Mouse (Mus musculus) G1E (cell line): ENCODE data around the gene Epha8. TPM values are rescaled to one million over a fixed set of nuclear protein-coding genes. Genes with fewer than 3 reads are reported as not detected.

ENCODE experiments used
- ATAC-seq: 2 replicates; pipeline ENCODE4 v1.8.0; 2016; ENCODE audit warnings: mild to moderate bottlenecking; ENCODE audit not compliant: insufficient number of reproducible peaks, poor library complexity, low FRiP score, severe bottlenecking; ENCODE audit errors: extremely low read depth
- DNase-seq: peaks from one replicate; pipeline ENCODE4 v3.0.0; 2012; ENCODE audit warnings: low spot score
- H3K27me3 ChIP-seq: 2 replicates; pipeline ENCODE4 v1.6.1; 2012; ENCODE audit warnings: mild to moderate bottlenecking, low read length, inconsistent platforms; ENCODE audit not compliant: insufficient read depth
- H3K36me3 ChIP-seq: replicated peaks from 2 replicates; pipeline ENCODE3; 2012; ENCODE audit warnings: mild to moderate bottlenecking, inconsistent platforms
- H3K4me1 ChIP-seq: 2 replicates; pipeline ENCODE4 v1.6.1; 2012; ENCODE audit warnings: low read depth, low read length, inconsistent platforms, mixed read lengths; ENCODE audit not compliant: insufficient read depth
- H3K4me3 ChIP-seq: 2 replicates; pipeline ENCODE4 v1.5.1; 2012; ENCODE audit warnings: low read depth, mild to moderate bottlenecking, inconsistent platforms, low read length, moderate library complexity, mixed read lengths
- H3K9me3 ChIP-seq: replicated peaks from 2 replicates; pipeline ENCODE4 v1.6.1; 2012; ENCODE audit warnings: inconsistent platforms
- CTCF ChIP-seq: IDR thresholded peaks from 2 replicates; pipeline ENCODE4 v1.5.1; 2012; ENCODE audit warnings: low read depth, low read length, inconsistent platforms, mixed read lengths
- GATA1 ChIP-seq: IDR thresholded peaks from 2 replicates; pipeline ENCODE4 v1.6.1; 2012; ENCODE audit warnings: borderline replicate concordance, low read length, inconsistent platforms, mixed read lengths
- GATA2 ChIP-seq: IDR thresholded peaks from 2 replicates; pipeline ENCODE4 v1.6.1; 2012; ENCODE audit warnings: low read depth, low read length, inconsistent platforms, borderline replicate concordance
- POLR2AphosphoS5 ChIP-seq: IDR thresholded peaks from 2 replicates; pipeline ENCODE4 v1.6.1; 2012; ENCODE audit warnings: low read depth, low read length, inconsistent platforms; ENCODE audit not compliant: insufficient replicate concordance
- TAL1 ChIP-seq: conservative IDR thresholded peaks from 2 replicates; pipeline ENCODE4 v1.6.1; 2012; ENCODE audit warnings: low read depth, low read length, inconsistent platforms, mixed read lengths
- polyA plus RNA-seq: library from polyadenylated mRNA; stranded (reverse); fragments of >175 nt; gene quantifications from 2 replicates; pipeline ENCODE4 v1.2.3, GENCODE M21; 2012
- total RNA-seq, 2 experiments: library from RNA; stranded (forward) in 1 of 2; stranded (reverse) in 1 of 2; fragments of 200-1000 nt in 1 of 2; fragments of >200 nt in 1 of 2; fragmentation: Nextera tagmentation in 1 of 2; gene quantifications; 2 replicates each; pipeline ENCODE4 v1.2.3; 2014 to 2017

The Epha8 gene
- total and polyA plus RNA-seq, 3 experiments: 0.11 TPM; not detected in 2

DNA sequence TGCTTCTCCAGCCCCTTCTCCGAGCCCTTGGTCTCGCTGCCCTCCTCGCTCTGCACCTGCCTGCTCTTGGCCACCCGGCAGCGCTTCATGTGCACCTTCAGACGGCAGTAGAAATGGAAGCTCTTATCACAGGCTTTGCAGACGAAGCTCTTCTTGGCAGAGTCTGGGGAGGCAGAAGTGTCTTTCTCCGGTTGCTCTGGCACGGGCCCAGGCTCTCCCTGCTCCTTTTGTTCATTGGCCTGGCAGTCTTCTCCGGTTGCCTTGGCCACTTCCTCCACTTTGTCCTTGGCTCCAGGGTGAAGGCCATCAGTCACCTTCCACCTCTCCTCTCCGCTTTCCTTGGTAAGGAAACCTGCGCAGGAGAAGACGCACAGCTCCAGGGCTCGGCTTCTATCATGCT is 38.7 kb upstream of the Epha8 start:
- Histone ChIP-seq H3K27me3 (no peaks in the 10 kb centered on the region), H3K9me3 (no peaks in the 10 kb centered on the region), H3K4me3 (no peak overlapping the region), H3K36me3 (peaks cover 99% of the 10 kb centered on the region), H3K4me1 (no peaks in the 10 kb centered on the region; the same call in 1 of the 2 replicates)
- no peak for TF ChIP-seq TAL1
- no peak for TF ChIP-seq POLR2AphosphoS5
- TF ChIP-seq CTCF: no peak
- no peak for TF ChIP-seq GATA2
- TF ChIP-seq GATA1: no peak
- ATAC-seq (no peak), DNase-seq (no peak)

DNA sequence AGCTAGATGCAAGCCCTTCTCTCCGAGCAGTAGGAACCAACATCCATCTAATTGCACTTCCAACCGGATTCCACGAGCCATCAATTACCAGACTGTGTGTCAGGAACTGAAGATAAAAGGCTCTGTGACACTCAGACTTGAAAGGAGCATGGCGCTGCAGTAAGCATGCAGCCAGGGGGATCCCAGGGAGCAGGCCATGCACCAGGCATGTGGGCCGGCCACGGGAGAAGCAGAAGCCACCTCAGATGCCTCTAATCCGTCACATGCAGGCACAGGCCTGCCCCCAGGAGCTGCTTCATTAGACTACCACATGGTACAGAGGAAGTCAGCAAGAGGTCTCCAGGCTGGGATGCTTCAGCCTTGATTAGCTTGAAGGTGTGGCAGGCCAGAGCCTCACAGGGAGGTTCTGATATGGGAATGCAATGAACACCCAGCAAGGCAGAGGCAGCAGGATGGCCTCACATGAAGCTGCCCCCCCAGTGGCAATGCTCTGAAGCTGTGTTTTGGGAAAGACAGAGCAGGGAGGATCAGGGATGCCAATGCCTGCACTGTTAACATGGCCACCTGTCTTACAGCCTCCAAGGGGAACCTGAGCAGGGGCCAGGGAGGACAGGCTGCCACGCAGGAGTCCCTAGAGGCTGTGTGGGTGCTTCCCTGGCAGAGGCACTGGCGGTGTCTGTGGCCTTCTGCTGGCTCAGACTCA is 25.5 kb upstream of the Epha8 start:
- no peaks in the 10 kb centered on the region for H3K9me3 ChIP-seq
- TF ChIP-seq TAL1: no peak
- TF ChIP-seq POLR2AphosphoS5: no peak
- TF ChIP-seq GATA2: no peak
- TF ChIP-seq GATA1: no peak
- TF ChIP-seq CTCF: no peak
- H3K4me3 ChIP-seq: no peak overlapping the region
- H3K27me3 ChIP-seq: peaks cover 3% of the 10 kb centered on the region; the same call in 1 of the 2 replicates
- no peak for DNase-seq
- peaks cover 78% of the 10 kb centered on the region for H3K36me3 ChIP-seq
- peaks cover 2% of the 10 kb centered on the region; the same call in 1 of the 2 replicates for H3K4me1 ChIP-seq
- ATAC-seq: no peak

DNA sequence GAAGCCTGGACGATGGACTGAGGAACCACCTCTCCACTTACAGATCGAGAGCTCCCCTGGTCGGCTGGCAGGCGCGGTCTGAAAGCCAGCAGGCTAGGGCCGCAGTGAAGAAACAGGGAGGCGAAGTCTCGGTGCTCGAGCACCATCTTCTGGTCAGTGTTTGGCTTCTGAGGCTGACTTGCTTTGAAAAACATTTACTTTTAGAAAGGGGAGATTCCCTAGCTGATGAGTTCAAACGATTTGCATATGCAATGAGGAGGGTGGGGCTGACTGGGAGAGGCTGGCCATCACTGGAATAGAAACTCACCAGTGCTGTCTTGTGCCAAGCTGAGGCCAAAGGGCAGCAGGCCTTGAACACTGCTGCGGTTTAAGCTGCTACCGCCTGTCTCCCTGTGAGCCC is 24.7 kb upstream of the Epha8 start:
- Histone ChIP-seq H3K9me3 (no peaks in the 10 kb centered on the region), H3K4me1 (peaks cover 2% of the 10 kb centered on the region; the same call in 1 of the 2 replicates), H3K27me3 (peaks cover 7% of the 10 kb centered on the region; the same call in 1 of the 2 replicates), H3K36me3 (peaks cover 71% of the 10 kb centered on the region), H3K4me3 (no peak overlapping the region)
- DNase-seq: no peak
- TF ChIP-seq GATA1 (no peak), POLR2AphosphoS5 (no peak), CTCF (no peak), TAL1 (no peak), GATA2 (no peak)
- no peak for ATAC-seq

DNA sequence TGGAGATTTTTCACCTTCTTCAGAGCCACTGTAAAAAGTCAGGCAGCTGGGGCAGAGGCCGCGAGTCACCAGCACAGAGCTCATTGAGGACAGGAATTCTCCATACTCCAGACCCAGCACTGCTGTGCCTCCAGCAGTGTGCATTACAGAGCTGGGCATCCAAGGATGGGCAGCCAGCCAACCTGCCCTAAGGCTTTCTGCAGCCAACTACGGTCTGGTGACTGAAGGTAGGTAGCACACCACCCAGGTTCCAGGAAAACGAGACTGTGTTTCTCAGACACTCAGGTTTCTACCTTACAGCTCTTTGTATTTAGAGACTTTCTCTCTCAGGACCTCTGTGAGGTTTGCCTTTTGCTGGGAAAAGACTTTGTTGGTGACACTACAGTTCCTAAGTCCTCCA is 24.3 kb upstream of the Epha8 start:
- peaks cover 2% of the 10 kb centered on the region; the same call in 1 of the 2 replicates for H3K4me1 ChIP-seq
- ATAC-seq: no peak
- H3K9me3 ChIP-seq: no peaks in the 10 kb centered on the region
- H3K27me3 ChIP-seq: peaks cover 7% of the 10 kb centered on the region; the same call in 1 of the 2 replicates
- TF ChIP-seq TAL1 (no peak), GATA2 (no peak), GATA1 (no peak), POLR2AphosphoS5 (no peak), CTCF (no peak)
- DNase-seq: no peak
- peaks cover 66% of the 10 kb centered on the region for H3K36me3 ChIP-seq
- H3K4me3 ChIP-seq: no peak overlapping the region

DNA sequence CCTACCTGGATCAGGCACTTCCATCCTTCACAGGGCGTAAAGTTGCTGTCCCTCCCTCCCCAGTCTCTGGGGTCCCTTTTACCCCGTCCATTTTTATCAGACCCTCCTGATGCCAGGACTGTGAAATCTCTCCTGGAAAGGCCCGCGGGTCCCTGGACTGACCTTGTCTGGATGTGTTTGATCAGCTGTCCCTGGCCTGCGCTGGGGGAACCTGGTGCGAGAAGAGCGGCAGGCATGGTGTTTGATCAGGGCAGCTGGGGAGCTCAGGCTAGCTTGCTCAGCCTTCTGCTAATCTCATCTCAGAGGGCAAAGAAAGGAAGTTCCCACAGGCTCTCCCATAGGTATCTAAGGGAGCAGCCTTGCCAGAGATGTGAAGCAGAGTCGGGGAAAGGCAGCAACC is 20.6 kb upstream of the Epha8 start:
- Histone ChIP-seq H3K4me1 (peaks cover 2% of the 10 kb centered on the region; the same call in 1 of the 2 replicates), H3K36me3 (peaks cover 29% of the 10 kb centered on the region), H3K27me3 (peaks cover 32% of the 10 kb centered on the region), H3K4me3 (no peak overlapping the region), H3K9me3 (no peaks in the 10 kb centered on the region)
- ATAC-seq (no peak), DNase-seq (no peak)
- TF ChIP-seq POLR2AphosphoS5: no peak
- no peak for TF ChIP-seq GATA1
- TF ChIP-seq TAL1: no peak

DNA sequence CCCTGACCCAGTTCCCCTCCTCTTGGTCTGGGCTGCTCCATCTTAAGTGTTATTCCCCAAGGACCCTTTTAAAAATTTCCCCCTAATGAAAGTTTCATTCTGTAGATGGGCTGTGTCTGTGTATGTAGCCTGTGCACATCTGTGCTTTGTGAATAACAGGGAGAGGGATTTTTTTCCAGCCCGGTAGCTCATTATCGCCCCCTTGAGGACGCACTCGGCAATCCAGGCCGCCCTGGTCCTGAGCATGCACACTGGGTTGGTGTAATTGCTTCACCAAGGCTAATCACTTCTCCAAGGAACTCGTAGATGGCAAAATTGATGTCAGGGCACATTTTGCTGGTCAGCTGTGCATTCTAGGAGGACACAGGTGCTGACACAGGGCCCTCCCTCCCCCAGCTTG is 14.3 kb upstream of the Epha8 start:
- TF ChIP-seq POLR2AphosphoS5: no peak
- TF ChIP-seq CTCF: peak; percentile 81
- no peak for TF ChIP-seq GATA1
- TF ChIP-seq GATA2: no peak
- TF ChIP-seq TAL1: no peak
- Histone ChIP-seq H3K27me3 (peaks cover 59% of the 10 kb centered on the region), H3K9me3 (no peaks in the 10 kb centered on the region), H3K4me3 (no peak overlapping the region), H3K4me1 (no peaks in the 10 kb centered on the region), H3K36me3 (no peaks in the 10 kb centered on the region)
- no peak for ATAC-seq
- DNase-seq: peak; percentile 38
